Mouse (Mus musculus): Measurements from ENCODE around the gene Trib3.

DNA sequence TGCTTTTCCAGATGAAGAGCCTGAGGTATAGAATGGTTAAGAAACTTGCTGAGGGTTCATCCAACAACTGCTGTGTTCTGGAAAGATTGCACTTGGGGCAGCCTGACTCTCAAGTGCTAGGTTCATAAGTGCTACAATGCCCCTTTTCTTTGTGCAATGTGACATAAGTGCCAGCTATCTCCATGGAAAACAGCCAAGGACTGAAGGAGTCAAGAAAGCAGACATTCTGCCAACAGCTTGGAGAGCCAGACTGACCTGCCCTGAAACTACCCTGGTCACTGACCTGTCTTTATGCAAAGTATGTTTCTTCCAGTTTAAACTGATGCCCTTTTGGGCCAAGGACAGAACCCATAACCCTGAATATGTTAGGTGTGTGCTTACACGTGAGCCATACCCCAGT, 7.0 kb downstream of the Trib3 start:
- TF ChIP-seq CTCF (IDR thresholded peaks at IDR 0.05; ENCODE audit: control insufficient read depth, insufficient read depth, insufficient read length) (no peak), MAX (IDR thresholded peaks at IDR 0.05) (no peak)
